Mouse (Mus musculus): ENCODE measurements at regions not wholly inside any gene's neighbourhood (a gene's known extent, or its start where the extent isn't known, plus 50 kb on each side); places are given as distances from the start of the nearest gene placed in this dataset.
A peak's percentile ranks its signal among the peaks of the same experiment; 100 is the strongest.

GRCm38 (mm10) chr9:73173589-73174247 lies 60.5 kb downstream of the Rsl24d1 start:
- DNase-seq = no peak

GRCm38 (mm10) chr9:73176645-73177044 lies 63.4 kb downstream of the Rsl24d1 start:
- no peak for DNase-seq

GRCm38 (mm10) chr9:73183356-73183755 lies 70.1 kb downstream of the Rsl24d1 start:
- DNase-seq = no peak

- DNase-seq = no peak
Observed at GRCm38 (mm10) chr9:73184908-73185307, 71.7 kb downstream of the Rsl24d1 start.

GRCm38 (mm10) chr9:73192271-73192785 lies 79.1 kb downstream of the Rsl24d1 start:
- DNase-seq = peak; percentile 69

- DNase-seq = no peak
Observed at GRCm38 (mm10) chr9:73198261-73199085, 85.2 kb downstream of the Rsl24d1 start.

GRCm38 (mm10) chr9:73223111-73223510 lies 109.9 kb downstream of the Rsl24d1 start:
- no peak for DNase-seq

GRCm38 (mm10) chr9:73240188-73240587 lies 127.0 kb downstream of the Rsl24d1 start:
- no peak for DNase-seq

GRCm38 (mm10) chr9:73242521-73243308 lies 129.5 kb downstream of the Rsl24d1 start:
- no peak for DNase-seq

- DNase-seq = no peak
Observed at GRCm38 (mm10) chr9:73244177-73244576, 131.0 kb downstream of the Rsl24d1 start.

GRCm38 (mm10) chr9:73245524-73245923 lies 132.3 kb downstream of the Rsl24d1 start:
- peak; percentile 8 for DNase-seq

GRCm38 (mm10) chr9:73258171-73258570 lies 144.9 kb downstream of the Rsl24d1 start:
- peak; percentile 9 for DNase-seq

GRCm38 (mm10) chr9:73258640-73259039 lies 145.4 kb downstream of the Rsl24d1 start:
- no peak for DNase-seq

GRCm38 (mm10) chr9:73262711-73263110 lies 149.5 kb downstream of the Rsl24d1 start:
- DNase-seq = peak; percentile 52

GRCm38 (mm10) chr9:73270249-73270648 lies 157.0 kb downstream of the Rsl24d1 start:
- DNase-seq = no peak

GRCm38 (mm10) chr9:73272614-73273013 lies 159.4 kb downstream of the Rsl24d1 start:
- no peak for DNase-seq

GRCm38 (mm10) chr9:73273681-73274080 lies 160.5 kb downstream of the Rsl24d1 start:
- no peak for DNase-seq

GRCm38 (mm10) chr9:73275671-73276070 lies 162.4 kb downstream of the Rsl24d1 start:
- DNase-seq = no peak

- DNase-seq = no peak
Observed at GRCm38 (mm10) chr9:73295287-73295686, 182.1 kb downstream of the Rsl24d1 start.

- peak; percentile 47 for DNase-seq
Observed at GRCm38 (mm10) chr9:73302156-73302918, 189.1 kb downstream of the Rsl24d1 start.

- DNase-seq = no peak
Observed at GRCm38 (mm10) chr9:73317048-73317447, 203.8 kb downstream of the Rsl24d1 start.

GRCm38 (mm10) chr9:73319704-73320307 lies 206.6 kb downstream of the Rsl24d1 start:
- DNase-seq = no peak
